Mouse (Mus musculus) brown adipose tissue, adult 24 weeks (tissue): ENCODE data around the gene Abcb4. TPM values are rescaled to one million over a fixed set of nuclear protein-coding genes. Genes with fewer than 3 reads are reported as not detected.
"Not testable (repeated sequence)": the region's sequence is repeated elsewhere in the genome, so short reads cannot be mapped to it uniquely, and the experiment has no call there.

Experiments
- H3K27ac ChIP-seq: fragments of 200-500 bp; replicated peaks from 2 replicates; pipeline ENCODE4 v1.5.1; 2012; ENCODE audit warnings: low read depth, mild to moderate bottlenecking, low read length
- H3K4me1 ChIP-seq: fragments of 200-500 bp; 2 replicates; pipeline ENCODE4 v1.6.1; 2012; ENCODE audit warnings: low read length, mixed read lengths; ENCODE audit not compliant: control insufficient read depth, insufficient read depth, insufficient read length
- H3K4me3 ChIP-seq: fragments of 200-500 bp; 2 replicates; pipeline ENCODE4 v1.5.1; 2012; ENCODE audit warnings: low read depth, mild to moderate bottlenecking, low read length, moderate library complexity; ENCODE audit not compliant: insufficient read depth
- polyA plus RNA-seq: library from polyadenylated mRNA; stranded (reverse); fragments of >200 nt; gene quantifications from 2 replicates; pipeline ENCODE4 v1.2.4, GENCODE M21; 2012; ENCODE audit not compliant: missing spikeins, insufficient read depth, insufficient read length

The Abcb4 gene
- polyA plus RNA-seq, 1 experiment, result 1.1 TPM

GRCm38 (mm10) chr5:8894641-8895490 is 1.3 kb downstream of the Abcb4 start:
- Histone ChIP-seq H3K27ac (no peak overlapping the region), H3K4me1 (no peaks in the 10 kb centered on the region), H3K4me3 (0 out of 2 replicates have a peak overlapping the region, but pooled peaks have one; percentile 65)

- Histone ChIP-seq H3K4me3 (no peak overlapping the region), H3K4me1 (no peaks in the 10 kb centered on the region), H3K27ac (no peak overlapping the region)
Observed at GRCm38 (mm10) chr5:8896198-8896597, 2.7 kb downstream of the Abcb4 start.

- no peaks in the 10 kb centered on the region for H3K4me1 ChIP-seq
- no peak overlapping the region for H3K4me3 ChIP-seq
- no peak overlapping the region for H3K27ac ChIP-seq
Observed at GRCm38 (mm10) chr5:8898246-8898645, 4.7 kb downstream of the Abcb4 start.

- Histone ChIP-seq H3K4me3 (no peak overlapping the region), H3K4me1 (no peaks in the 10 kb centered on the region), H3K27ac (no peak overlapping the region)
Observed at GRCm38 (mm10) chr5:8901001-8901400, 7.5 kb downstream of the Abcb4 start.

- Histone ChIP-seq H3K27ac (no peak overlapping the region), H3K4me1 (no peaks in the 10 kb centered on the region), H3K4me3 (no peak overlapping the region)
Observed at GRCm38 (mm10) chr5:8902141-8902817, 8.8 kb downstream of the Abcb4 start.

- Histone ChIP-seq H3K4me3 (no peak overlapping the region), H3K27ac (no peak overlapping the region), H3K4me1 (no peaks in the 10 kb centered on the region)
Observed at GRCm38 (mm10) chr5:8904539-8904938, 11.0 kb downstream of the Abcb4 start.

GRCm38 (mm10) chr5:8911567-8912198 is 18.2 kb downstream of the Abcb4 start:
- H3K4me1 ChIP-seq, result no peaks in the 10 kb centered on the region
- no peak overlapping the region for H3K27ac ChIP-seq
- no peak overlapping the region for H3K4me3 ChIP-seq

- Histone ChIP-seq H3K4me3 (no peak overlapping the region), H3K27ac (no peak overlapping the region), H3K4me1 (no peaks in the 10 kb centered on the region)
Observed at GRCm38 (mm10) chr5:8916400-8916799, 22.9 kb downstream of the Abcb4 start.

GRCm38 (mm10) chr5:8917069-8917468 is 23.6 kb downstream of the Abcb4 start:
- Histone ChIP-seq H3K4me1 (no peaks in the 10 kb centered on the region), H3K4me3 (no peak overlapping the region)

GRCm38 (mm10) chr5:8928440-8928839 is 34.9 kb downstream of the Abcb4 start:
- no peaks in the 10 kb centered on the region for H3K4me1 ChIP-seq
- H3K27ac ChIP-seq, result no peak overlapping the region
- no peak overlapping the region for H3K4me3 ChIP-seq

More at GRCm38 (mm10) chr5:8917069-8917468, 23.6 kb downstream of the Abcb4 start:
- no peak overlapping the region for H3K27ac ChIP-seq

GRCm38 (mm10) chr5:8937965-8938364 is 44.4 kb downstream of the Abcb4 start:
- Histone ChIP-seq H3K4me3 (no peak overlapping the region), H3K27ac (no peak overlapping the region), H3K4me1 (no peaks in the 10 kb centered on the region)

- not testable (repeated sequence) for H3K4me1 ChIP-seq
Observed at GRCm38 (mm10) chr5:8941266-8941665, 47.7 kb downstream of the Abcb4 start.

GRCm38 (mm10) chr5:8943836-8944235 is 50.3 kb downstream of the Abcb4 start:
- no peak overlapping the region for H3K4me3 ChIP-seq
- H3K4me1 ChIP-seq, result no peaks in the 10 kb centered on the region
- no peak overlapping the region for H3K27ac ChIP-seq

More at GRCm38 (mm10) chr5:8941266-8941665, 47.7 kb downstream of the Abcb4 start:
- not testable (repeated sequence) for H3K4me3 ChIP-seq, H3K27ac ChIP-seq

GRCm38 (mm10) chr5:8947423-8948110 is 54.0 kb downstream of the Abcb4 start:
- Histone ChIP-seq H3K27ac (no peak overlapping the region), H3K4me1 (no peaks in the 10 kb centered on the region), H3K4me3 (no peak overlapping the region)

GRCm38 (mm10) chr5:8953660-8954059 is 60.1 kb downstream of the Abcb4 start:
- Histone ChIP-seq H3K4me3 (no peak overlapping the region), H3K27ac (no peak overlapping the region)

More at GRCm38 (mm10) chr5:8953660-8954059, 60.1 kb downstream of the Abcb4 start:
- H3K4me1 ChIP-seq, result no peaks in the 10 kb centered on the region
